In genomic region chr6:89455523-89456000, GRCm38 (mm10) we compare ENCODE assay signal across 10 mouse cellular contexts.
DNase-seq lines count a peak whose midpoint lies in the region; ATAC-seq lines count a peak whose summit lies in the region.
"Had no signal": no experiment of that assay in that cellular context is flagged by ENCODE, and none has a peak within 500 bp of the region (broad histone marks: within the 10 kb centered on the region; RNA-seq: fewer than 3 reads in every experiment).

No protein-coding gene starts in this region.

- no peak overlapping the region for H3K9ac ChIP-seq in liver, embryonic 11.5 days (ENCODE audit: low read depth, low read length)
- H3K9ac ChIP-seq in forebrain, embryonic 12.5 days = no peak overlapping the region

- H3K27me3 ChIP-seq in liver, embryonic 11.5 days (replicated peaks; ENCODE audit: control insufficient read depth, insufficient read depth, low read length) = no peaks in the 10 kb centered on the region
- no peaks in the 10 kb centered on the region for H3K27me3 ChIP-seq in forebrain, embryonic 12.5 days

- WGBS in liver, embryonic 11.5 days = 67% methylated on average over 4 of the region's 4 CpGs
- WGBS in forebrain, embryonic 12.5 days = 85% methylated on average over 4 of the region's 4 CpGs

- H3K4me3 ChIP-seq in liver, embryonic 11.5 days (ENCODE audit: low read depth, low read length) = no peak overlapping the region
- no peak overlapping the region for H3K4me3 ChIP-seq in forebrain, embryonic 12.5 days (replicated peaks)

- peaks cover 5% of the 10 kb centered on the region; the same call in 1 of the 2 replicates for H3K4me1 ChIP-seq in liver, embryonic 11.5 days (replicated peaks; ENCODE audit: control insufficient read depth, insufficient read depth, low read length)
- H3K4me1 ChIP-seq in forebrain, embryonic 12.5 days = peaks cover 10% of the 10 kb centered on the region; the same call in 1 of the 2 replicates

- intact Hi-C loops in heart, postnatal 25 days (cut with DNase I) = no loop called here

- no peaks in the 10 kb centered on the region for H3K36me3 ChIP-seq in liver, embryonic 11.5 days (ENCODE audit: control insufficient read depth, insufficient read depth, low read length)
- no peaks in the 10 kb centered on the region for H3K36me3 ChIP-seq in forebrain, embryonic 12.5 days (replicated peaks)

- no peak overlapping the region for H3K27ac ChIP-seq in liver, embryonic 11.5 days (ENCODE audit: low read depth, low read length)
- no peak overlapping the region for H3K27ac ChIP-seq in forebrain, embryonic 12.5 days

- peak; percentile 93 for DNase-seq in heart, adult 11 months
- no peak for DNase-seq in heart, postnatal 25 days (ENCODE audit: low spot score)
- DNase-seq in 416B (ENCODE audit: low read depth) = peak; percentile 91
- no peak for DNase-seq in liver, embryonic 11.5 days (ENCODE audit: low spot score)
- DNase-seq in thymus, postnatal 25 days = no peak
- DNase-seq in thymus, adult 18-20 months = no peak
- DNase-seq: left cerebral cortex, postnatal 4 days; right cerebral cortex, postnatal 14 days had no signal

- peak; percentile 87 for ATAC-seq in erythroblast, adult 5-6 weeks (replicated peaks; ENCODE audit: low FRiP score, poor library complexity, severe bottlenecking)
- ATAC-seq in liver, embryonic 11.5 days (replicated peaks; ENCODE audit: low FRiP score) = peak; percentile 68
- ATAC-seq in forebrain, embryonic 12.5 days (ENCODE audit: low FRiP score) = no peak

- H3K4me2 ChIP-seq in liver, embryonic 11.5 days = no peak overlapping the region
- H3K4me2 ChIP-seq in forebrain, embryonic 12.5 days = no peak overlapping the region

- H3K9me3 ChIP-seq in liver, embryonic 11.5 days (ENCODE audit: control insufficient read depth, low read length) = no peaks in the 10 kb centered on the region
- H3K9me3 ChIP-seq in forebrain, embryonic 12.5 days = no peaks in the 10 kb centered on the region

Comparison
In these comparisons a context has a peak if more than half of its experiments do, and no peak if none do; other contexts are left out.
1. DNase-seq: peak in heart, adult 11 months (single experiment) and 416B (single experiment); none in heart, postnatal 25 days (single experiment), liver, embryonic 11.5 days (single experiment), thymus, postnatal 25 days (single experiment) and thymus, adult 18-20 months (0 of 2).